ENCODE assay signal across 30 mouse cellular contexts in the genomic region with DNA sequence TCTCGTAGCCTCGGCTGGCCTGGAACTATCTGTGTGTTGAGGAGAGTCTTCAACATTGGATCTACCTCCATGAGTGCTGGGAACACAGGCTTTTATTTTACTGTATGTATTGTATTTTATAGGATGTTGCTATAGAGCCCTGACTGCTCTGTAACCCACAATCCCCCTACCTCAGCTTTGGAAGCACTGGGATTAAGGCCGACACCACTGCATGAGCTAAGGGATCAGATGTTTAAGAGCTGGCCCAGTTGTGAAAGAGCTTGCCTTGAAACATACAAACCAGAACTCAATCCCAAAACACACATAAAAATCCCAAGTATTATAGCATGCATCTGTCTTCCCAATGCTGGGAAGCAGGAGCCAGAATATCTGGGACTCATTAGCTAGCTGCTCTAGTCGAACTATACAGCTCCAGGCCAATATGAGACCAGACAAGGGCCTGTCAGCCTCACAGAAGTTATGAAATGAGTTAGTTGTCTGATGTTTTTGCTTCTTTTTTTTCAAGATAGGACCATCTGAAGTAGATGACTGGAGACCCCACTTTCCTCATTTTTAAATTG. TPM values are rescaled to one million over a fixed set of nuclear protein-coding genes. Genes with fewer than 3 reads are reported as not detected.
"Had no signal": no experiment of that assay in that cellular context is flagged by ENCODE, and none has a peak within 500 bp of the region (broad histone marks: within the 10 kb centered on the region; RNA-seq: fewer than 3 reads in every experiment).

No protein-coding gene starts in this region.

- H3K27me3 ChIP-seq: heart, embryonic 12.5 days; hindbrain, embryonic 13.5 days; hindbrain, embryonic 15.5 days; kidney, embryonic 15.5 days; limb, embryonic 12.5 days; liver, embryonic 13.5 days; liver, embryonic 15.5 days had no signal

- H3K9ac ChIP-seq: heart, embryonic 12.5 days; hindbrain, embryonic 13.5 days; hindbrain, embryonic 15.5 days; kidney, embryonic 15.5 days; limb, embryonic 12.5 days; liver, embryonic 13.5 days; liver, embryonic 15.5 days had no signal

- DNase-seq: gastrocnemius, postnatal 14 days; gastrocnemius, postnatal 36 days; heart, adult 18-20 months; heart, postnatal 10 days; kidney, adult 11 months; kidney, adult 2 months; kidney, adult 9 months; kidney, postnatal 14 days; kidney, postnatal 36 days; layer of hippocampus, adult 9-11 months; layer of hippocampus, postnatal 36 days; left cerebral cortex, postnatal 4 days; liver, embryonic 13.5 days had no signal

- ATAC-seq: hindbrain, postnatal 0 days; intestine, embryonic 16.5 days had no signal

- H3K4me3 ChIP-seq: heart, embryonic 10.5 days; heart, embryonic 12.5 days; hindbrain, embryonic 13.5 days; hindbrain, embryonic 15.5 days; kidney, embryonic 15.5 days; limb, embryonic 12.5 days; liver, embryonic 13.5 days; liver, embryonic 15.5 days had no signal

- H3K4me2 ChIP-seq: heart, embryonic 12.5 days; hindbrain, embryonic 13.5 days; hindbrain, embryonic 15.5 days; kidney, embryonic 15.5 days; limb, embryonic 12.5 days; liver, embryonic 13.5 days; liver, embryonic 15.5 days had no signal

- H3K4me1 ChIP-seq: heart, embryonic 10.5 days; heart, embryonic 12.5 days; hindbrain, embryonic 13.5 days; hindbrain, embryonic 15.5 days; kidney, embryonic 15.5 days; liver, embryonic 13.5 days; liver, embryonic 15.5 days had no signal

- H3K36me3 ChIP-seq: heart, embryonic 10.5 days; heart, embryonic 12.5 days; hindbrain, embryonic 13.5 days; hindbrain, embryonic 15.5 days; kidney, embryonic 15.5 days; limb, embryonic 12.5 days; liver, embryonic 13.5 days; liver, embryonic 15.5 days had no signal

- H3K9me3 ChIP-seq: heart, embryonic 10.5 days; heart, embryonic 12.5 days; hindbrain, embryonic 13.5 days; hindbrain, embryonic 15.5 days; kidney, embryonic 15.5 days; limb, embryonic 12.5 days; liver, embryonic 13.5 days; liver, embryonic 15.5 days had no signal

- H3K27ac ChIP-seq: heart, embryonic 10.5 days; hindbrain, embryonic 13.5 days; hindbrain, embryonic 15.5 days; hindbrain, postnatal 0 days; kidney, embryonic 15.5 days; kidney, postnatal 0 days; limb, embryonic 12.5 days; liver, embryonic 13.5 days; liver, embryonic 15.5 days had no signal

RNA-seq across cellular contexts. Expression of a gene that starts 11.3 kb away (rescaled TPM):
- polyA plus RNA-seq: gonadal fat pad, adult 2 months; heart, embryonic 10.5 days; heart, embryonic 12.5 days; heart, embryonic 16.5 days; hindbrain, embryonic 11.5 days; hindbrain, postnatal 0 days; intestine, embryonic 14.5 days; intestine, embryonic 16.5 days; kidney, embryonic 15.5 days; kidney, postnatal 0 days; large intestine, adult 2 months; limb, embryonic 12.5 days; liver, adult 2 months; liver, embryonic 13.5 days; liver, embryonic 15.5 days had no signal

RNA-seq across cellular contexts. Expression of a gene that starts 19.4 kb away (rescaled TPM):
- polyA plus RNA-seq: gonadal fat pad, adult 2 months; hindbrain, embryonic 11.5 days; hindbrain, embryonic 13.5 days; hindbrain, embryonic 15.5 days; hindbrain, postnatal 0 days; intestine, embryonic 14.5 days; large intestine, adult 2 months; limb, embryonic 12.5 days; liver, adult 2 months; liver, embryonic 13.5 days; liver, embryonic 15.5 days had no signal

RNA-seq across cellular contexts. Expression of a gene that starts 19.5 kb away (rescaled TPM):
- polyA plus RNA-seq: gonadal fat pad, adult 2 months; heart, embryonic 10.5 days; heart, embryonic 14.5 days; heart, embryonic 16.5 days; hindbrain, embryonic 11.5 days; hindbrain, embryonic 13.5 days; hindbrain, embryonic 15.5 days; hindbrain, postnatal 0 days; intestine, embryonic 14.5 days; intestine, embryonic 16.5 days; large intestine, adult 2 months; limb, embryonic 12.5 days; liver, adult 2 months; liver, embryonic 13.5 days; liver, embryonic 15.5 days had no signal

RNA-seq across cellular contexts. Expression of a gene that starts 38.2 kb away (rescaled TPM):
- polyA plus RNA-seq: gonadal fat pad, adult 2 months; large intestine, adult 2 months; liver, adult 2 months had no signal
